Mouse (Mus musculus) gastrocnemius, postnatal 14 days (tissue): ENCODE data around the gene Fam131b. TPM values are rescaled to one million over a fixed set of nuclear protein-coding genes. Genes with fewer than 3 reads are reported as not detected.

ENCODE experiments used
- DNase-seq: peaks from one replicate; pipeline ENCODE4 v3.0.0; 2021; ENCODE audit warnings: mixed read lengths
- intact Hi-C: fragments of 180-260 bp; cut with DNase I; formaldehyde crosslinking; loops from one replicate; pipeline ENCODE4 v1.15.1; 2025; ENCODE audit warnings: low total_unique reads
- long read RNA-seq, 2 experiments: library from polyadenylated mRNA; stranded (forward); transcript quantifications; one replicate each; pipeline ENCODE4 v2.0.0; 2021
- total RNA-seq, 2 experiments: library from RNA; stranded (reverse); gene quantifications; 2 replicates each; pipeline ENCODE4 v1.2.3; 2021

The Fam131b gene
- total RNA-seq = under 1 TPM; 0.60 to 0.80 TPM
- long read RNA-seq, experiment 1 = 0 reads
- long read RNA-seq, experiment 2 = 0 reads

GRCm38 (mm10) chr6:42324482-42325267, at the start of gene Fam131b:
Fam131b (minus strand) TSS chr6:42324643.
- intact Hi-C loops = loop anchor here (10.0 kb wide), 1 partner anchor 100 kb away; no protein-coding TSS in a partner anchor
- DNase-seq = peak; percentile 34

GRCm38 (mm10) chr6:42373669-42374430, 49.4 kb upstream of the Fam131b start:
- no peak for DNase-seq
- intact Hi-C loops = no loop called here

GRCm38 (mm10) chr6:42372816-42373547, 48.5 kb upstream of the Fam131b start, which contains the start of gene Epha1:
Epha1 (minus strand) TSS chr6:42373268.
- peak; percentile 48 for DNase-seq
- intact Hi-C loops = no loop called here

GRCm38 (mm10) chr6:42372421-42372815, 48.0 kb upstream of the Fam131b start:
- intact Hi-C loops = no loop called here
- DNase-seq = no peak

- intact Hi-C loops = no loop called here
- no peak for DNase-seq
Measured at GRCm38 (mm10) chr6:42372001-42372400, 47.6 kb upstream of the Fam131b start.

- DNase-seq = no peak
- intact Hi-C loops = no loop called here
Measured at GRCm38 (mm10) chr6:42370630-42371363, 46.4 kb upstream of the Fam131b start.

- no peak for DNase-seq
Measured at GRCm38 (mm10) chr6:42369870-42370269, 45.4 kb upstream of the Fam131b start.

GRCm38 (mm10) chr6:42365215-42365614, 40.8 kb upstream of the Fam131b start:
- DNase-seq = no peak
- intact Hi-C loops = no loop called here

More at GRCm38 (mm10) chr6:42369870-42370269, 45.4 kb upstream of the Fam131b start:
- intact Hi-C loops = no loop called here

- DNase-seq = no peak
- intact Hi-C loops = no loop called here
Measured at GRCm38 (mm10) chr6:42364607-42365006, 40.2 kb upstream of the Fam131b start.

- DNase-seq = no peak
- intact Hi-C loops = no loop called here
Measured at GRCm38 (mm10) chr6:42364066-42364465, 39.6 kb upstream of the Fam131b start.

- intact Hi-C loops = no loop called here
Measured at GRCm38 (mm10) chr6:42362974-42363373, 38.5 kb upstream of the Fam131b start.

GRCm38 (mm10) chr6:42362497-42362896, 38.1 kb upstream of the Fam131b start:
- no peak for DNase-seq
- intact Hi-C loops = no loop called here

More at GRCm38 (mm10) chr6:42362974-42363373, 38.5 kb upstream of the Fam131b start:
- DNase-seq = no peak

- no peak for DNase-seq
Measured at GRCm38 (mm10) chr6:42362074-42362473, 37.6 kb upstream of the Fam131b start.

GRCm38 (mm10) chr6:42361041-42361895, 36.8 kb upstream of the Fam131b start:
- intact Hi-C loops = no loop called here
- no peak for DNase-seq

More at GRCm38 (mm10) chr6:42362074-42362473, 37.6 kb upstream of the Fam131b start:
- intact Hi-C loops = no loop called here

GRCm38 (mm10) chr6:42360231-42360840, 35.9 kb upstream of the Fam131b start:
- DNase-seq = no peak
- intact Hi-C loops = no loop called here

GRCm38 (mm10) chr6:42359364-42360147, 35.1 kb upstream of the Fam131b start:
- intact Hi-C loops = no loop called here
- DNase-seq = no peak

- no peak for DNase-seq
- intact Hi-C loops = no loop called here
Measured at GRCm38 (mm10) chr6:42358901-42359300, 34.5 kb upstream of the Fam131b start.
